Mouse (Mus musculus): ENCODE results near the gene Psg29. TPM values are rescaled to one million over a fixed set of nuclear protein-coding genes. Genes with fewer than 3 reads are reported as not detected.

Psg29 gene
- polyA plus RNA-seq (2011; ENCODE audit: insufficient read depth, insufficient read length, low read depth, missing spikeins), result 0.20 and 0.43 TPM in 2 replicates

GRCm38 (mm10) chr7:17203177-17203576 lies at the start of gene Psg29:
Psg29 (plus strand) TSS chr7:17203477.
- H3K4me1 ChIP-seq (ENCODE audit: control insufficient read depth, insufficient read depth, low read length), result no peaks in the 10 kb centered on the region
- H3K36me3 ChIP-seq (ENCODE audit: control insufficient read depth, insufficient read depth, low read length, poor library complexity, severe bottlenecking), result no peaks in the 10 kb centered on the region
- H3K27ac ChIP-seq (ENCODE audit: insufficient read depth, low read length), result no peak within 1 kb of the TSS
- no peaks in the 10 kb centered on the region; the same call in 1 of the 2 replicates for H3K9me3 ChIP-seq (replicated peaks; ENCODE audit: control insufficient read depth, insufficient read depth, low read length, poor library complexity, severe bottlenecking)
- H3K9ac ChIP-seq (ENCODE audit: low read depth, poor library complexity, severe bottlenecking), result no peak within 1 kb of the TSS
- TF ChIP-seq EP300 (IDR thresholded peaks at IDR 0.05; ENCODE audit: insufficient read depth, low read depth, low read length) (no peak), CTCF (IDR thresholded peaks at IDR 0.05; ENCODE audit: low read depth, low read length) (no peak), POLR2A (IDR thresholded peaks at IDR 0.05; ENCODE audit: insufficient read depth, low read length) (no peak)
- no peaks in the 10 kb centered on the region for H3K27me3 ChIP-seq (ENCODE audit: control insufficient read depth, insufficient read depth, low read length, poor library complexity, severe bottlenecking)
- H3K4me3 ChIP-seq (ENCODE audit: low read depth, low read length), result no peak within 1 kb of the TSS

GRCm38 (mm10) chr7:17155634-17156033 lies 47.6 kb upstream of the Psg29 start:
- Histone ChIP-seq H3K4me1 (ENCODE audit: control insufficient read depth, insufficient read depth, low read length) (no peaks in the 10 kb centered on the region), H3K27ac (ENCODE audit: insufficient read depth, low read length) (no peak overlapping the region), H3K4me3 (ENCODE audit: low read depth, low read length) (no peak overlapping the region), H3K27me3 (ENCODE audit: control insufficient read depth, insufficient read depth, low read length, poor library complexity, severe bottlenecking) (no peaks in the 10 kb centered on the region), H3K36me3 (ENCODE audit: control insufficient read depth, insufficient read depth, low read length, poor library complexity, severe bottlenecking) (no peaks in the 10 kb centered on the region), H3K9me3 (replicated peaks; ENCODE audit: control insufficient read depth, insufficient read depth, low read length, poor library complexity, severe bottlenecking) (no peaks in the 10 kb centered on the region), H3K9ac (ENCODE audit: low read depth, poor library complexity, severe bottlenecking) (no peak overlapping the region)
- TF ChIP-seq CTCF (IDR thresholded peaks at IDR 0.05; ENCODE audit: low read depth, low read length) (peak; percentile 5), POLR2A (IDR thresholded peaks at IDR 0.05; ENCODE audit: insufficient read depth, low read length) (no peak)

- Histone ChIP-seq H3K4me1 (ENCODE audit: control insufficient read depth, insufficient read depth, low read length) (no peaks in the 10 kb centered on the region), H3K9me3 (replicated peaks; ENCODE audit: control insufficient read depth, insufficient read depth, low read length, poor library complexity, severe bottlenecking) (no peaks in the 10 kb centered on the region), H3K4me3 (ENCODE audit: low read depth, low read length) (no peak overlapping the region), H3K36me3 (ENCODE audit: control insufficient read depth, insufficient read depth, low read length, poor library complexity, severe bottlenecking) (no peaks in the 10 kb centered on the region), H3K27me3 (ENCODE audit: control insufficient read depth, insufficient read depth, low read length, poor library complexity, severe bottlenecking) (no peaks in the 10 kb centered on the region), H3K27ac (ENCODE audit: insufficient read depth, low read length) (no peak overlapping the region), H3K9ac (ENCODE audit: low read depth, poor library complexity, severe bottlenecking) (no peak overlapping the region)
- no peak for TF ChIP-seq EP300 (IDR thresholded peaks at IDR 0.05; ENCODE audit: insufficient read depth, low read depth, low read length)
- TF ChIP-seq CTCF (IDR thresholded peaks at IDR 0.05; ENCODE audit: low read depth, low read length), result no peak
- TF ChIP-seq POLR2A (IDR thresholded peaks at IDR 0.05; ENCODE audit: insufficient read depth, low read length), result no peak
Observed at GRCm38 (mm10) chr7:17156885-17157677, 46.2 kb upstream of the Psg29 start.

- TF ChIP-seq CTCF (IDR thresholded peaks at IDR 0.05; ENCODE audit: low read depth, low read length) (no peak), EP300 (IDR thresholded peaks at IDR 0.05; ENCODE audit: insufficient read depth, low read depth, low read length) (no peak), POLR2A (IDR thresholded peaks at IDR 0.05; ENCODE audit: insufficient read depth, low read length) (no peak)
- H3K4me1 ChIP-seq (ENCODE audit: control insufficient read depth, insufficient read depth, low read length), result no peaks in the 10 kb centered on the region
- no peak overlapping the region for H3K4me3 ChIP-seq (ENCODE audit: low read depth, low read length)
- no peaks in the 10 kb centered on the region for H3K9me3 ChIP-seq (replicated peaks; ENCODE audit: control insufficient read depth, insufficient read depth, low read length, poor library complexity, severe bottlenecking)
- H3K27me3 ChIP-seq (ENCODE audit: control insufficient read depth, insufficient read depth, low read length, poor library complexity, severe bottlenecking), result no peaks in the 10 kb centered on the region
- H3K27ac ChIP-seq (ENCODE audit: insufficient read depth, low read length), result no peak overlapping the region
- H3K36me3 ChIP-seq (ENCODE audit: control insufficient read depth, insufficient read depth, low read length, poor library complexity, severe bottlenecking), result no peaks in the 10 kb centered on the region
- H3K9ac ChIP-seq (ENCODE audit: low read depth, poor library complexity, severe bottlenecking), result no peak overlapping the region
Observed at GRCm38 (mm10) chr7:17159011-17159410, 44.3 kb upstream of the Psg29 start.

GRCm38 (mm10) chr7:17171827-17172226 lies 31.4 kb upstream of the Psg29 start:
- Histone ChIP-seq H3K36me3 (ENCODE audit: control insufficient read depth, insufficient read depth, low read length, poor library complexity, severe bottlenecking) (no peaks in the 10 kb centered on the region), H3K27me3 (ENCODE audit: control insufficient read depth, insufficient read depth, low read length, poor library complexity, severe bottlenecking) (peaks cover 2% of the 10 kb centered on the region; the same call in 1 of the 2 replicates), H3K4me1 (ENCODE audit: control insufficient read depth, insufficient read depth, low read length) (no peaks in the 10 kb centered on the region), H3K9ac (ENCODE audit: low read depth, poor library complexity, severe bottlenecking) (no peak overlapping the region), H3K9me3 (replicated peaks; ENCODE audit: control insufficient read depth, insufficient read depth, low read length, poor library complexity, severe bottlenecking) (no peaks in the 10 kb centered on the region), H3K4me3 (ENCODE audit: low read depth, low read length) (no peak overlapping the region), H3K27ac (ENCODE audit: insufficient read depth, low read length) (no peak overlapping the region)
- no peak for TF ChIP-seq POLR2A (IDR thresholded peaks at IDR 0.05; ENCODE audit: insufficient read depth, low read length)
- TF ChIP-seq EP300 (IDR thresholded peaks at IDR 0.05; ENCODE audit: insufficient read depth, low read depth, low read length), result no peak
- TF ChIP-seq CTCF (IDR thresholded peaks at IDR 0.05; ENCODE audit: low read depth, low read length), result no peak

- no peak for TF ChIP-seq POLR2A (IDR thresholded peaks at IDR 0.05; ENCODE audit: insufficient read depth, low read length)
- no peak overlapping the region for H3K9ac ChIP-seq (ENCODE audit: low read depth, poor library complexity, severe bottlenecking)
- no peaks in the 10 kb centered on the region for H3K4me1 ChIP-seq (ENCODE audit: control insufficient read depth, insufficient read depth, low read length)
- H3K4me3 ChIP-seq (ENCODE audit: low read depth, low read length), result no peak overlapping the region
- no peaks in the 10 kb centered on the region; the same call in 1 of the 2 replicates for H3K9me3 ChIP-seq (replicated peaks; ENCODE audit: control insufficient read depth, insufficient read depth, low read length, poor library complexity, severe bottlenecking)
- no peak overlapping the region for H3K27ac ChIP-seq (ENCODE audit: insufficient read depth, low read length)
- no peaks in the 10 kb centered on the region for H3K36me3 ChIP-seq (ENCODE audit: control insufficient read depth, insufficient read depth, low read length, poor library complexity, severe bottlenecking)
- H3K27me3 ChIP-seq (ENCODE audit: control insufficient read depth, insufficient read depth, low read length, poor library complexity, severe bottlenecking), result no peaks in the 10 kb centered on the region
Observed at GRCm38 (mm10) chr7:17205530-17206184, 2.4 kb downstream of the Psg29 start.

Other genes starting within 250 kb of the Psg29 start
- gene Pnmal1, start 243.8 kb upstream of the Psg29 start, polyA plus RNA-seq (2011; ENCODE audit: insufficient read depth, insufficient read length, low read depth, missing spikeins), result not detected in 2 replicates
- 1.1 and 1.2 TPM in 2 replicates for gene Gm42372, start 220.4 kb upstream of the Psg29 start, polyA plus RNA-seq (2011; ENCODE audit: insufficient read depth, insufficient read length, low read depth, missing spikeins)
- gene Ccdc8, start 210.8 kb upstream of the Psg29 start, polyA plus RNA-seq (2011; ENCODE audit: insufficient read depth, insufficient read length, low read depth, missing spikeins), result 4.2 and 4.4 TPM in 2 replicates
- gene Ppp5c, start 175.6 kb upstream of the Psg29 start, polyA plus RNA-seq (2011; ENCODE audit: insufficient read depth, insufficient read length, low read depth, missing spikeins), result 106 and 107 TPM in 2 replicates
- 11.9 and 14.0 TPM in 2 replicates for gene Hif3a, start 141.1 kb upstream of the Psg29 start, polyA plus RNA-seq (2011; ENCODE audit: insufficient read depth, insufficient read length, low read depth, missing spikeins)
- 0.29 and 3.3 TPM in 2 replicates for gene Psg16, start 129.4 kb upstream of the Psg29 start, polyA plus RNA-seq (2011; ENCODE audit: insufficient read depth, insufficient read length, low read depth, missing spikeins)
- gene Ceacam3, start 53.2 kb upstream of the Psg29 start, polyA plus RNA-seq (2011; ENCODE audit: insufficient read depth, insufficient read length, low read depth, missing spikeins), result 0.41 and 0.73 TPM in 2 replicates

All from ES-Bruce4 (cell line).